Mouse (Mus musculus): Measurements from ENCODE around the gene Hist1h4c.
"Not testable (repeated sequence)": the region's sequence is repeated elsewhere in the genome, so short reads cannot be mapped to it uniquely, and the experiment has no call there.

- TF ChIP-seq POLR2A (IDR thresholded peaks at IDR 0.05; ENCODE audit: control insufficient read depth, low read depth, low read length); CTCF (IDR thresholded peaks at IDR 0.05; ENCODE audit: control insufficient read depth, insufficient read depth, insufficient replicate concordance, low read depth, low read length): not testable (repeated sequence)
Measured at GRCm38 (mm10) chr13:23717593-23718245, 19.5 kb upstream of the Hist1h4c start.

Data from testis, adult 2 months (tissue).